Mouse (Mus musculus): Measurements from ENCODE around the gene Sv2b. TPM values are rescaled to one million over a fixed set of nuclear protein-coding genes. Genes with fewer than 3 reads are reported as not detected.
"Not testable (repeated sequence)": the region's sequence is repeated elsewhere in the genome, so short reads cannot be mapped to it uniquely, and the experiment has no call there.

Sv2b gene
- total RNA-seq, 2 experiments from 2014 or later, result 289 to 309 TPM

DNA sequence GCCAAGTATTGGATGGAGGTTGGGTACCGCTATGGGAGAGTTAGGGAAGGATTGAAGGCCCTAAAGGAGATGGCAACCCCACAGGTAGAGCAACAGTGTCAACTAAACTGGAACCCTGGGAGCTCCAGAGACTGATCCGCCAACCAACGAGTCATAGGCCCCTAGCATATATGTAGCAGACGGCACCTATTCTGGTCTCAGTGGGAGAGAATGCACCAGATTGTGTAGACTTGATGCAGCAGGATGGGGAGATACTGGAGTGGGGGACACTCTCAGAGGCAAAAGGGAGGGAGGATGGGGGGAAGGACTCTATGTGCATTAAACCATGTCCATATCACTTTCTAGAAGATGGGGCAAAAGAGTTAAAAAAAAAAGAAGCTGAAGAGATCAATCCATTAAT is 84.9 kb downstream of the Sv2b start:
- no peak for DNase-seq (ENCODE audit: low spot score in 2 of 2)
- no peak overlapping the region for H3K27ac ChIP-seq
- TF ChIP-seq CTCF (conservative IDR thresholded peaks at IDR 0.05), result no peak
- H3K4me3 ChIP-seq, result no peak overlapping the region

DNA sequence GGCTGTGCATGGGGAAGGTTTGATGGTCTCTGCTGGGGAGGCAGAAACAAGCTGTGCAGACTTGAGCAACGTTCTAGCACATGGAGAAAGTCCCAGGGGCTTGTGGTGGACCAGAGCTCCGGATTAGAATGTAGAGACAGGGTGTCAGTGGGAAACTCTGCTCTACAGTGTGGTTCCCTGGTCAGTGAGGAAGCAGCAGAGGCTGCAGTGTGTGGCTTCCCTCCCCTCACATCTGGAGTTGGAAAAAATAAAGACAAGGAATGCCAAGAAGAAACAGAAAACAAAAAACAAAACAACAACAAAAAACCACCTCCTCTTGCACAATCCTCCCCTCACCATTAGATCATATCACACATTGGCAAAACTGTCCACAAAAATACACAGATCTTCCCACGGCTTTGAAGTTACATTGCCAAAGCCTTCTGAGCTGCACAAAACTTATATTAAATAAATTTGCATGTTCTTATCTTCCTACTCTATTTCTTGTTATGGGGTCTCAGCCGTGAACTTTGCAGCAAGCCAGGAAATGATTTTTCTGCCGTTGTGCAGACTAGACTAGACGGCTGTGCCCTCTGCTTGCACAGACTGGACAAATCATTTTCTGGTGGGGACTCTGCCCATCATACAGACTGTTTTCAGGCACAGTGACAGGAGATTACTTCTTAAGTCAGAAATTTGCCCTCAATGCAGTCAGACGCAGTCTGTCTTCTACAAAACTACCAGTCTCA is 86.2 kb downstream of the Sv2b start:
- Histone ChIP-seq H3K4me3 (no peak overlapping the region), H3K27ac (no peak overlapping the region)
- DNase-seq (ENCODE audit: low spot score in 2 of 2), result no peak
- no peak for TF ChIP-seq CTCF (conservative IDR thresholded peaks at IDR 0.05)

DNA sequence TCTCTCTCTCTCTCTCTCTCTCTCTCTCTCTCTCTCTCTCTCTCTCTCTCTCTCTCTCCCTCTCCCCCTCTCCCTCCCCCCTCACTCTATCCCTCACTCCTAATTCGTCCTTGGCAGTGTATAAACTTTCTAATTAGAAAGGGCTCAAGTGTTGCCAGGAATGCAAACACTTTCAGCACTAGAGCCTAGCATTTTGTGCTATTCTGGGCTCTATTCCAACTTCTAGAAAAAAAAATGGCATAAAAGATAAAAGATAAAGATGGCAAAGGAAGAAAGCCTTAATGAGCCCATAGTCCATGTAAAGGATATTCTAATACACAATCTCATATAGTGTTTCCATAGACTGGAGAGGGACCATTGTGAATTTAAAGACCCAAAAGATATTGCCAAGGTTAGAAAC is 88.3 kb downstream of the Sv2b start:
- Histone ChIP-seq H3K27ac (no peak overlapping the region), H3K4me3 (no peak overlapping the region)
- DNase-seq (ENCODE audit: low spot score in 2 of 2), result no peak
- TF ChIP-seq CTCF (conservative IDR thresholded peaks at IDR 0.05), result no peak

DNA sequence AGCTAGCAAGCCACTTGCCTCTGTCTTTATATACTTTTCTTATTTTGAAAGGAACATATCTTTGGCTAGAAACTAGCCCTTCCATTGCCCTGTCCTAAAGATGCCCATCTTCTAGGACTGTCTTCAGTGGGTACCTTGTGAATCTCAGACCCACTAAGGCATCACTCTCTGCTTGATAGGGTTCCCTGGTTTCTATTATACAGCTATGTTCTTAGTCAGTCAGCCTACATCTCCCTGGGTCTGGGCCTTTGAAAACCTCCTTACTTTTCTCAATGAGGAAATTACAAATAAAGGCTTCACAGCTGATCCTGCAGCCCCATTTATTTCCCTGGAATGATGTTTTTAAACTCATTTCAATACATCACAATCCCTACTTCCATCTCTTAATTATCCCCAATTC is 88.8 kb downstream of the Sv2b start:
- no peak for DNase-seq (ENCODE audit: low spot score in 2 of 2)
- Histone ChIP-seq H3K27ac (no peak overlapping the region), H3K4me3 (no peak overlapping the region)
- no peak for TF ChIP-seq CTCF (conservative IDR thresholded peaks at IDR 0.05)

DNA sequence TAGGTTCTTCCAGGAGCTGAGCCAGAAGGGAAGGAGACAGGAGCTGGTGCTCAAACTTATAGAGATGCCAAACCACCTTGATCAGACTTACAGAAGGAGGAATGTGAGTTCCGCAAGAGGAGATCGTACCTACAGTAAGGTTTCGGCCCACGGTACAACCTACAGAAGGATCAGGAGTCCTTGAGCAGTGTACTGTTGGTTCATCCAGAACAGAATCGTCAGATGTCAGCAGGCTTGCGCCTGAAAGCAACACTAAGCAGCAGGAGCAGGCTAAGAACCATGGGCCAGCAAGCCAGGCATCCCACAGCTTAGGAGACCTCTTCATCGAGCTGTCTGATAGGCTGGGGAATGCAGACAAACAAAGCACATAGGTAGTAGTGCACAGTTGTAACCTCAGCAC is 92.9 kb downstream of the Sv2b start:
- Histone ChIP-seq H3K4me3 (no peak overlapping the region), H3K27ac (no peak overlapping the region)
- no peak for DNase-seq (ENCODE audit: low spot score in 2 of 2)

DNA sequence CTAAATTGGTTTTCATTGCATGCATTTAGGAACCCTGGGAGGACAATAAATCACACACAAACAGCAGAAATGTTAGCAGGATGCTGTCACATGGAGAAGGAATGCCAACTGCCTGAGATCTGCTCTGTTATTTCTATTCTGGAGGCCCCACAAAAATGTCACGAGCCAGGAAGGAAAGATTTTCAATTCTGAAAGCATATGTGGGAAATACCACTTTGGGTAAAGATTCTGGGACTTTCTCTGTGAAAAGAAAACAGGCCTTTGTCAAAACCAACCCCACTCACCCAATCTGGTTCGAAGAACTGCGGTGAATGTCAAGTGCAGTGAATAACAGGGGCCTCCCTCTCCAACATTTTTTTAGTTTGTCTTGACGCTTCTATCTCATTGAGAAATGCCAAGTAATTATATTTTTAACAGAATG is 99.8 kb downstream of the Sv2b start:
- no peak overlapping the region for H3K4me3 ChIP-seq
- no peak for TF ChIP-seq CTCF (conservative IDR thresholded peaks at IDR 0.05)
- DNase-seq (ENCODE audit: low spot score in 2 of 2), result peak; percentile 42 to 73
- H3K27ac ChIP-seq, result peak overlapping the region; percentile 61

More for the DNA sequence above, 92.9 kb downstream of the Sv2b start:
- no peak for TF ChIP-seq CTCF (conservative IDR thresholded peaks at IDR 0.05)

DNA sequence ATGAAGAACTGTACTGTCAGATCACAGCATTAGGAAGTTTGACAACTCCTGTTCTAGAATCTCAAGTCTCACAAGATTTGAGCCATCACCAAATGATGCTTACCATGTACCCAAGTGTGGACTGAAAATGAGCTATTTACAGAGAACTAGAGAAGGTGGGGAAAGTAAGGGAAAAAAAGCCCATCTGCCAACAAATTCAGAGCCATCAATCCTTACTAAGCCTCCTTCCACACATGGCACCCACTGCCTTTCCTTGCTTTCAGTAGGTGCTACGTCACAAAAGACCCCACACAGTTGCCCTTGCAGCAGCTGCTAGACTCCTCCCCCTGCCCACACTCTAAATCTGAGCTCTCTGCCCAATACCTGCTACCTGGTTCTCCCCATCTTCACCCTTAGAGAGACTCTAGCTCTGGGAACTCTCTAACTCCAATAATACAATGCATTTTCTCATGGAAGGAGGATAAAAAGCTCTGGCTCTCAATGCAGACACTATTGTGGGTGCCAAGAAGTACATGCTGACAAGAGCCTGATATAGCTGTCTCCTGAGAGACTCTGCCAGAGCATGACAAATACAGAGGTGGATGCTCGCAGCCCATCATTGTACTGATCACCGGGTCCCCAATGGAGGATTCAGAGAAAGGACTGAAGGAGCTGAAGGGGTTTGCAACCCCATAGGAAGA is 101.0 kb downstream of the Sv2b start:
- Histone ChIP-seq H3K4me3 (no peak overlapping the region), H3K27ac (peak overlapping the region; percentile 43; the same call in 1 of the 2 replicates)
- TF ChIP-seq CTCF (conservative IDR thresholded peaks at IDR 0.05), result no peak
- DNase-seq (ENCODE audit: low spot score in 2 of 2), result no peak

DNA sequence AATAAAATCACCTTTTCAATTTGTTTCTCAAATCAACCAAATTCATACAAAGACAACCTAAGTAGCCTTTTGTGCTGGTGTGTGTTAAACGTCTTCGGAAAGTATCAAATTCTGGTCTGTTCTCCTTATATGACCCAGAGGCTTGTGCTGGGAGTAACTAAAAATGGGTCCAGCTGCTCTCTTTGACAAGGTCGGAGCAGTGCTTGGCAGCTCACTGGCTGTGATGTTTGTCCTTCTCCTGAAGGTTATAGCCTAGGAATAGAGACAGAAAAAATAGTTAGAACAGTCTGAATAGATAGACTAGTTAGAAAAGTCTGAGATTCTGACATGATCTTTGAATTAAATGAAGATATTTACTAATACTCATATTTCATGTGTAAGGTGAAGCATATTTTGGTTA is 102.4 kb downstream of the Sv2b start:
- Histone ChIP-seq H3K27ac (no peak overlapping the region), H3K4me3 (no peak overlapping the region)
- no peak for DNase-seq (ENCODE audit: low spot score in 2 of 2)
- no peak for TF ChIP-seq CTCF (conservative IDR thresholded peaks at IDR 0.05)

DNA sequence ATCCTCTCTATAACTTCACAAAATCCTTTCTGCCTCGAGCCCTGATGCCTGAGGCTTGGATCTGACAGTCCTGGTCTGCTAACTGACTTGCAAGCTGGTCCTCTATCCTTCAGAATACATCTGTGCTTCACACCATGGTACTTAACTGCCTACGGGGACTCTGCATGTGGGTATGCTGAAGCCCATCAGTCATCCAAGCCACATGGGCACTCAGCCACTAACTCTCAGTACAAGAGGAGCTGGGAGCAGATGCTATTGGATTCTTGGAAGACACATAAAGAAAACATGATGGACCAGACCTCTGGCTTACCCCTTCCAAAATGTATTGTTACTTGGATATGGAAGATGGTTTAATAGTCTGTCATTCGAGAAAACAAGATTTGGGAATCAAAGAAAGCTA is 103.7 kb downstream of the Sv2b start:
- DNase-seq (ENCODE audit: low spot score in 2 of 2), result no peak
- Histone ChIP-seq H3K4me3 (no peak overlapping the region), H3K27ac (no peak overlapping the region)
- TF ChIP-seq CTCF (conservative IDR thresholded peaks at IDR 0.05), result no peak

DNA sequence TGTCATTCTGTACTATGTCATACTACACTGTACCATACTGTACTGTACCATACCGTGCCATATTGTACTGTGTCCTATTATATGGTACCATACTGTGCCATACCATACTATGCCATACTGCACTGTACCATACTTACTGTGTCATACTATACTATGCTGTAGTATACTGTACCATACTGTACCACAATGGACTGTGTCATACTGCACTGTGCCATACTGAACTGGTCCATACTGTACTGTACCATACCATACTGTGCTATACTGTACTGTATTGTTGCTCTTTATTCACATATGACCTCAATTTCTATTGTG is 114.2 kb downstream of the Sv2b start:
- DNase-seq (ENCODE audit: low spot score in 2 of 2); H3K27ac ChIP-seq; H3K4me3 ChIP-seq: not testable (repeated sequence)

DNA sequence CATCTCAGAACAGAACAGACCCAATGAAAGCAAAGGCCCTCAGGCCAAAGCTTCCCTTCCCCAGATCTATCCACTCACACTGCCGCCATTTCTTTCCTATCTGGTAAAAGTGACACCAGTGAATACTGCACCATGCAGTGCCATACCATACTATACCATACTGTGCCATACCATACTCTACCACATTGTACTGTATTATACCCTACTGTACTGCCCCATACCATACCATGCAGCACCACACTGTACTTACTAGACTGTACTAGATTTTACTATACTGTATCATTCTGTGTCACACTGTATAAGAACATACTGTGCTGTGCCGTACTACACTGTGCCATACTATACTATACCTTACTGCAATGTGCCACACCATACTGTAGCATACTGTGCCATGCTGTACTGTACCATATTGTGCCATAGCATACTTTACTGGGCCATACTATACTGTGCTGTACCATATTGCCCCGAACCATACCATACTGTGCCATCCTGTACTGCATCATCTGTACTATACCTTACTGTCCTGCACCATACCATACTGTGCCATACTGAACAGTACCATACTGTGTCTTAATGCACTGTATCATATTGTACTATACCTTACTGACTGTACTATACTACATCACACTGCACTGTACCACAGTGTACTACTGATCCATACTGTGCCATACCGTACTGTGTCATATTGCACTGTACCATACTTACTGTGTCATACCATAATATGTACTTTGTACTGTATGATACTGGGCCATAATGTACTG is 114.7 kb downstream of the Sv2b start:
- no peak for DNase-seq (ENCODE audit: low spot score in 2 of 2)
- TF ChIP-seq CTCF (conservative IDR thresholded peaks at IDR 0.05), result no peak
- H3K27ac ChIP-seq, result no peak overlapping the region
- no peak overlapping the region for H3K4me3 ChIP-seq

DNA sequence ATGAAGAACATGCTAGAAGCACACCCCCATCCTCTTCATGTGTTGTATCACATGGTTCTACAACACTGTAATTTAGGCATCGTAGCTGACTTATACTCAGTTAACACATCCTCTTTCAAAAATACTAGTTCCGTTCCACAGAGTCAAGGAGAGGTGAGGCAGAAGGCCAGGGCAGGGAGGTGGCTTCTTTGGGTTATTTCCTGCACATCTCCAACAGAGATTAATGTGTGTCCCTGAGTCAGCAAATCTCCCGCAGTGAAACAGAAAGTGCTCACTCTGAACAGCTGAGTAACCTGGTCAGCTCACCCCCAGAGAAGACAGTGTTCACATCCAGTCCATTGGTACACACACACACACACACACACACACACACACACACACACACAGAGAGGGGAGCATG is 118.9 kb downstream of the Sv2b start:
- no peak for TF ChIP-seq CTCF (conservative IDR thresholded peaks at IDR 0.05)
- no peak overlapping the region for H3K4me3 ChIP-seq
- H3K27ac ChIP-seq, result no peak overlapping the region
- no peak for DNase-seq (ENCODE audit: low spot score in 2 of 2)

DNA sequence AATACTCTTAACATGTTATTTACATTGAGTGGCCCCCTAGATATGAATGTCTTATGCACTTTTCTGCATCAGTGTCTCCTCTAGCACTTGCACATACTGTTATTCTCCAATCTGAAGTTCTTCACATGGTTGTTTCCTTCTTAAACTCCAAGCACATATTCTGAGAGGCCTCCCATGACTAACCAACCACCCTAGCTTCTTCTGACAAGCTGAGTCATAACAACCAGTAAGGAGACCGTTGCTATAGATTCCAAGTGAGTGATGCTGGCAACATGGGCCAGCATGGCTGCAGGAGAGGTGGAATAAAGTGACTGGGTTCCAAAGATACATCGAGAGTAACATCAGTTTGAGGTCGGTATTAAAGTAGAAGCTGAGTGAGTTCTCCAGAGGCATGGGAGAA is 134.0 kb downstream of the Sv2b start:
- TF ChIP-seq CTCF (conservative IDR thresholded peaks at IDR 0.05), result no peak

More for the DNA sequence above, 134.0 kb downstream of the Sv2b start:
- H3K27ac ChIP-seq, result no peak overlapping the region
- no peak overlapping the region for H3K4me3 ChIP-seq
- no peak for DNase-seq (ENCODE audit: low spot score in 2 of 2)
